Mouse (Mus musculus) cerebellum, postnatal 14 days (tissue): ENCODE results near the gene Mroh2a.

Source experiments
- DNase-seq, 2 experiments: peaks; one replicate each; pipeline ENCODE4 v3.0.0; 2021; ENCODE audit warnings: mixed read lengths in 2 of 2

Gene Mroh2a

GRCm38 (mm10) chr1:88237311-88237710 is 10.5 kb downstream of the Mroh2a start:
- DNase-seq: no peak

GRCm38 (mm10) chr1:88238771-88239170 is 12.0 kb downstream of the Mroh2a start:
- no peak for DNase-seq

- no peak for DNase-seq
Measured at GRCm38 (mm10) chr1:88240072-88240471, 13.3 kb downstream of the Mroh2a start.

- DNase-seq: no peak
Measured at GRCm38 (mm10) chr1:88240579-88240978, 13.8 kb downstream of the Mroh2a start.

- DNase-seq: no peak
Measured at GRCm38 (mm10) chr1:88243861-88244260, 17.1 kb downstream of the Mroh2a start.

GRCm38 (mm10) chr1:88245881-88246280 is 19.1 kb downstream of the Mroh2a start:
- no peak for DNase-seq

GRCm38 (mm10) chr1:88246386-88246785 is 19.6 kb downstream of the Mroh2a start:
- DNase-seq: no peak

- DNase-seq: no peak
Measured at GRCm38 (mm10) chr1:88247660-88248059, 20.9 kb downstream of the Mroh2a start.

- DNase-seq: peak in 1 of 2 experiments; percentile 51
Measured at GRCm38 (mm10) chr1:88248658-88249057, 21.9 kb downstream of the Mroh2a start.

- DNase-seq: no peak
Measured at GRCm38 (mm10) chr1:88249596-88249995, 22.8 kb downstream of the Mroh2a start.

- DNase-seq: no peak
Measured at GRCm38 (mm10) chr1:88250023-88250422, 23.2 kb downstream of the Mroh2a start.

GRCm38 (mm10) chr1:88253106-88253505 is 26.3 kb downstream of the Mroh2a start:
- DNase-seq: no peak

GRCm38 (mm10) chr1:88253540-88253939 is 26.8 kb downstream of the Mroh2a start:
- DNase-seq: no peak

- DNase-seq: peak; percentile 76 to 83
Measured at GRCm38 (mm10) chr1:88254793-88255465, 28.1 kb downstream of the Mroh2a start.

GRCm38 (mm10) chr1:88255466-88255857 is 28.7 kb downstream of the Mroh2a start:
- DNase-seq: peak; percentile 38 to 45

- DNase-seq: peak; percentile 76 to 82
Measured at GRCm38 (mm10) chr1:88255989-88256754, 29.4 kb downstream of the Mroh2a start.

GRCm38 (mm10) chr1:88256886-88257663 is 30.3 kb downstream of the Mroh2a start:
- DNase-seq: no peak

GRCm38 (mm10) chr1:88257681-88258080 is 30.9 kb downstream of the Mroh2a start:
- no peak for DNase-seq

GRCm38 (mm10) chr1:88258361-88258760 is 31.6 kb downstream of the Mroh2a start:
- peak; percentile 37 to 46 for DNase-seq

- DNase-seq: peak; percentile 83
Measured at GRCm38 (mm10) chr1:88258881-88259642, 32.3 kb downstream of the Mroh2a start.

GRCm38 (mm10) chr1:88259643-88260024 is 32.8 kb downstream of the Mroh2a start:
- DNase-seq: peak in 1 of 2 experiments; percentile 51

GRCm38 (mm10) chr1:88260114-88260513 is 33.3 kb downstream of the Mroh2a start:
- peak; percentile 59 to 73 for DNase-seq
